Mouse (Mus musculus) ZHBTc4 (cell line): Measurements from ENCODE around the gene Sike1.

Source experiments
- DNase-seq: peaks from one replicate; pipeline ENCODE4 v3.0.0-alpha.2; 2011; ENCODE audit warnings: low read depth, low spot score

Gene Sike1

GRCm38 (mm10) chr3:102995605-102996321 is at the start of gene Sike1:
TSS of gene Sike1 (plus strand) at chr3:102995708.
- peak; percentile 96 for DNase-seq

GRCm38 (mm10) chr3:102946312-102946711 is 49.2 kb upstream of the Sike1 start:
- DNase-seq, result no peak

- peak; percentile 38 for DNase-seq
These were observed 48.6 kb upstream of the Sike1 start for GRCm38 (mm10) chr3:102946861-102947260.

GRCm38 (mm10) chr3:102954476-102954875 is 41.0 kb upstream of the Sike1 start:
- DNase-seq, result no peak

- no peak for DNase-seq
These were observed 40.4 kb upstream of the Sike1 start for GRCm38 (mm10) chr3:102955143-102955542.

- DNase-seq, result no peak
These were observed 39.9 kb upstream of the Sike1 start for GRCm38 (mm10) chr3:102955596-102955995.

GRCm38 (mm10) chr3:102964033-102964432 is 31.5 kb upstream of the Sike1 start, which contains the start of gene Nr1h5:
TSS of gene Nr1h5 (minus strand) at chr3:102964133.
- DNase-seq, result no peak

- DNase-seq, result peak; percentile 9
These were observed 25.4 kb upstream of the Sike1 start for GRCm38 (mm10) chr3:102970067-102970466.

- no peak for DNase-seq
These were observed 25.0 kb upstream of the Sike1 start for GRCm38 (mm10) chr3:102970508-102970907.

GRCm38 (mm10) chr3:102976906-102977305 is 18.6 kb upstream of the Sike1 start:
- no peak for DNase-seq

- peak; percentile 51 for DNase-seq
These were observed 15.8 kb upstream of the Sike1 start for GRCm38 (mm10) chr3:102979550-102980348.

- DNase-seq, result no peak
These were observed 15.2 kb upstream of the Sike1 start for GRCm38 (mm10) chr3:102980349-102980736.

- DNase-seq, result peak; percentile 69
These were observed 4.5 kb upstream of the Sike1 start for GRCm38 (mm10) chr3:102991041-102991440.

GRCm38 (mm10) chr3:102992936-102993335 is 2.6 kb upstream of the Sike1 start:
- DNase-seq, result peak; percentile 87

- no peak for DNase-seq
These were observed 289 bp upstream of the Sike1 start for GRCm38 (mm10) chr3:102995233-102995604.

GRCm38 (mm10) chr3:102997036-102997435 is 1.5 kb downstream of the Sike1 start:
- peak; percentile 28 for DNase-seq

GRCm38 (mm10) chr3:102997591-102997990 is 2.1 kb downstream of the Sike1 start:
- no peak for DNase-seq

- no peak for DNase-seq
These were observed 6.1 kb downstream of the Sike1 start for GRCm38 (mm10) chr3:103001595-103001994.

GRCm38 (mm10) chr3:103017350-103017749 is 21.8 kb downstream of the Sike1 start:
- DNase-seq, result no peak

GRCm38 (mm10) chr3:103019462-103019861 is 24.0 kb downstream of the Sike1 start:
- no peak for DNase-seq

- DNase-seq, result peak; percentile 99
These were observed 24.9 kb downstream of the Sike1 start, which contains the start of gene Csde1 for GRCm38 (mm10) chr3:103020249-103020942. TSS of gene Csde1 (plus strand) at chr3:103020426.
